Mouse (Mus musculus): ENCODE measurements around the gene Fam69a. TPM values are rescaled to one million over a fixed set of nuclear protein-coding genes. Genes with fewer than 3 reads are reported as not detected.

Gene Fam69a
- polyA plus RNA-seq, 1 experiment from 2014 or later: 26.0 TPM

- ATAC-seq (ENCODE audit: insufficient read depth, low FRiP score, low TSS enrichment) (peak; percentile 99), DNase-seq (ENCODE audit: low spot score) (peak; percentile 95)
- Histone ChIP-seq H3K9ac (ENCODE audit: low read length) (peak overlapping the region; percentile 85), H3K4me3 (ENCODE audit: low read depth, low read length) (peak overlapping the region; percentile 67), H3K27ac (ENCODE audit: low read depth, low read length) (peak overlapping the region; percentile 83), H3K27me3 (ENCODE audit: control insufficient read depth, insufficient read depth, low read length) (no peaks in the 10 kb centered on the region), H3K36me3 (ENCODE audit: control insufficient read depth, insufficient read depth, low read length) (no peaks in the 10 kb centered on the region), H3K4me1 (ENCODE audit: control insufficient read depth, insufficient read depth, low read length) (no peaks in the 10 kb centered on the region), H3K4me2 (ENCODE audit: low read depth) (peak overlapping the region; percentile 48), H3K9me3 (ENCODE audit: control insufficient read depth, low read length) (no peaks in the 10 kb centered on the region)
- under 1% methylated on average over 58 of the region's 58 CpGs for WGBS
These were observed 117.9 kb downstream of the Fam69a start for GRCm38 (mm10) chr5:107868905-107869424.

- peak overlapping the region; percentile 48 for H3K4me2 ChIP-seq (ENCODE audit: low read depth)
- H3K36me3 ChIP-seq (ENCODE audit: control insufficient read depth, insufficient read depth, low read length): no peaks in the 10 kb centered on the region
- H3K9me3 ChIP-seq (ENCODE audit: control insufficient read depth, low read length): no peaks in the 10 kb centered on the region
- peak; percentile 60; the same call in 1 of the 2 replicates for ATAC-seq (ENCODE audit: insufficient read depth, low FRiP score, low TSS enrichment)
- under 1% methylated on average over 64 of the region's 82 CpGs for WGBS
- DNase-seq (ENCODE audit: low spot score): peak; percentile 67
- peak overlapping the region; percentile 85 for H3K9ac ChIP-seq (ENCODE audit: low read length)
- no peaks in the 10 kb centered on the region for H3K27me3 ChIP-seq (ENCODE audit: control insufficient read depth, insufficient read depth, low read length)
- peak overlapping the region; percentile 67 for H3K4me3 ChIP-seq (ENCODE audit: low read depth, low read length)
- H3K27ac ChIP-seq (ENCODE audit: low read depth, low read length): peak overlapping the region; percentile 83
- H3K4me1 ChIP-seq (ENCODE audit: control insufficient read depth, insufficient read depth, low read length): no peaks in the 10 kb centered on the region
These were observed 118.6 kb downstream of the Fam69a start for GRCm38 (mm10) chr5:107867970-107868904.

DNA sequence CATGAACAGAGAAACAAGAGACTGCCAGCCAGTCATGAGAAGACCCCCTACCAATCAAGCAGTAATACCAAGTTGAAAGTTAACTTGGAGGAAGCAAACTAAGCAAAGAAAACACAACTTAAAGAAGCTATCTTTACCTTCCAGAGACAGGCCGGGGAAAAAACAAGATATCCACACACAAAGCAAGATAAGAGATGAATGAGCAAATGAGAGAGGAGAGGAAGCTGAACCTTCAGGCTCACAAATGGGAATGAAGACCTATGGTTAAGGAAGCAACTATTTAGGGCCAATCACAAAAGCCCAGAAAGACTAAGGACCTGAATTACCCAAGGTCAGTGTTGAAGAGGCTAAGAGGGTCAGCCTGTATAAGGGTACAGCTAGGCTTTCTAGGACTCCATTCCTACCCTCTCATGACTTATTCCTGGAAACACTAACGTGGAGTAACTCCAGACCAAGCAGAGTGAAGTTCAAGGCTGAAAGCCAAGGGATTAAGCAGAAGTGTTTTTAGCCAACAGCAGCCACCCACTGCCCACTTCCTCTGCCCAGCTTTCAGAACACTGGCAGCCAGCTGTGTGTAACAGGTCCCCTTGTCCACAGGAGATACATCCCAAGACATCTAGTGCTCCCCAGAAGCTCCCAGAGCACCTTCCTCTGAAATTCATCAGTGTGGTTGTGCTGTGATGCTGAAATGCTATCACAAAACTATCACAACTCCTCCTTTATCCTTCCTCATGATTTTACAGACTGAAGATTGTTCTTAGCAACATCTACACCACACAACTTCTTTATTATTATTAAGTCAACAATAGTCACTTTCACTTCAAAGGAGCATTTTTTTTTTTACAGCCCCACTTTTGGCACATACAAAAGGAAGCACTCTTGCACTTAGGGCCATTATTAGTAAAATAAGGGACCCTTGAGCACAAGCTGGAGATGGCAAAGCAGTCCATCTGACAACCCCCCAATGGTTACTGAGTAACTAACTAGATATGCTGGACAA lies 120.5 kb downstream of the Fam69a start:
- H3K27me3 ChIP-seq (ENCODE audit: control insufficient read depth, insufficient read depth, low read length): no peaks in the 10 kb centered on the region
- ATAC-seq (ENCODE audit: insufficient read depth, low FRiP score, low TSS enrichment) (no peak), DNase-seq (ENCODE audit: low spot score) (no peak)
- H3K4me2 ChIP-seq (ENCODE audit: low read depth): no peak overlapping the region
- 76% methylated on average over 2 of the region's 2 CpGs for WGBS
- no peaks in the 10 kb centered on the region for H3K36me3 ChIP-seq (ENCODE audit: control insufficient read depth, insufficient read depth, low read length)
- H3K9me3 ChIP-seq (ENCODE audit: control insufficient read depth, low read length): no peaks in the 10 kb centered on the region
- H3K27ac ChIP-seq (ENCODE audit: low read depth, low read length): no peak overlapping the region
- H3K4me3 ChIP-seq (ENCODE audit: low read depth, low read length): no peak overlapping the region
- H3K4me1 ChIP-seq (ENCODE audit: control insufficient read depth, insufficient read depth, low read length): no peaks in the 10 kb centered on the region
- no peak overlapping the region for H3K9ac ChIP-seq (ENCODE audit: low read length)

GRCm38 (mm10) chr5:107863971-107864370 lies 122.9 kb downstream of the Fam69a start:
- Histone ChIP-seq H3K36me3 (ENCODE audit: control insufficient read depth, insufficient read depth, low read length) (no peaks in the 10 kb centered on the region), H3K9me3 (ENCODE audit: control insufficient read depth, low read length) (no peaks in the 10 kb centered on the region), H3K4me3 (ENCODE audit: low read depth, low read length) (no peak overlapping the region), H3K27me3 (ENCODE audit: control insufficient read depth, insufficient read depth, low read length) (no peaks in the 10 kb centered on the region), H3K9ac (ENCODE audit: low read length) (no peak overlapping the region), H3K4me1 (ENCODE audit: control insufficient read depth, insufficient read depth, low read length) (no peaks in the 10 kb centered on the region), H3K4me2 (ENCODE audit: low read depth) (no peak overlapping the region), H3K27ac (ENCODE audit: low read depth, low read length) (no peak overlapping the region)
- 89% methylated on average over 3 of the region's 3 CpGs for WGBS
- ATAC-seq (ENCODE audit: insufficient read depth, low FRiP score, low TSS enrichment) (no peak), DNase-seq (ENCODE audit: low spot score) (no peak)

- Histone ChIP-seq H3K9ac (ENCODE audit: low read length) (no peak overlapping the region), H3K4me1 (ENCODE audit: control insufficient read depth, insufficient read depth, low read length) (no peaks in the 10 kb centered on the region), H3K4me3 (ENCODE audit: low read depth, low read length) (no peak overlapping the region), H3K27me3 (ENCODE audit: control insufficient read depth, insufficient read depth, low read length) (no peaks in the 10 kb centered on the region), H3K27ac (ENCODE audit: low read depth, low read length) (no peak overlapping the region), H3K36me3 (ENCODE audit: control insufficient read depth, insufficient read depth, low read length) (no peaks in the 10 kb centered on the region), H3K4me2 (ENCODE audit: low read depth) (no peak overlapping the region), H3K9me3 (ENCODE audit: control insufficient read depth, low read length) (no peaks in the 10 kb centered on the region)
- no peak for ATAC-seq (ENCODE audit: insufficient read depth, low FRiP score, low TSS enrichment)
- 52% methylated on average over 2 of the region's 2 CpGs for WGBS
- DNase-seq (ENCODE audit: low spot score): no peak
These were observed 127.9 kb downstream of the Fam69a start for GRCm38 (mm10) chr5:107858963-107859362.

Other genes starting within 250 kb of the Fam69a start
- not detected in 2 replicates for gene Ube2d2b, start 157.0 kb downstream of the Fam69a start, polyA plus RNA-seq (2014; fragmentation: Nextera tagmentation; extraction: Ambion mirVana)
- gene Evi5, start 112.0 kb downstream of the Fam69a start, polyA plus RNA-seq (2014; fragmentation: Nextera tagmentation; extraction: Ambion mirVana): 45.8 and 46.1 TPM in 2 replicates
- 68.7 and 73.7 TPM in 2 replicates for gene Rpl5, start 86.6 kb downstream of the Fam69a start, polyA plus RNA-seq (2014; fragmentation: Nextera tagmentation; extraction: Ambion mirVana)
- gene Mtf2, start 78.6 kb upstream of the Fam69a start, polyA plus RNA-seq (2014; fragmentation: Nextera tagmentation; extraction: Ambion mirVana): 135 and 152 TPM in 2 replicates
- 21.3 and 26.8 TPM in 2 replicates for gene Tmed5, start 145.5 kb upstream of the Fam69a start, polyA plus RNA-seq (2014; fragmentation: Nextera tagmentation; extraction: Ambion mirVana)
- 6.3 and 7.3 TPM in 2 replicates for gene Ccdc18, start 145.8 kb upstream of the Fam69a start, polyA plus RNA-seq (2014; fragmentation: Nextera tagmentation; extraction: Ambion mirVana)

All from neural tube, embryonic 11.5 days (tissue).